Mouse (Mus musculus): ENCODE results near the gene Dbndd2. TPM values are rescaled to one million over a fixed set of nuclear protein-coding genes. Genes with fewer than 3 reads are reported as not detected.

Gene Dbndd2
- total RNA-seq, 2 experiments from 2014 or later = 3.9 TPM; not detected in 1

GRCm38 (mm10) chr2:164453047-164453757, 32.7 kb upstream of the Dbndd2 start:
- no peak for ATAC-seq (replicated peaks; ENCODE audit: low FRiP score, poor library complexity, severe bottlenecking)

- no peak for ATAC-seq (replicated peaks; ENCODE audit: low FRiP score, poor library complexity, severe bottlenecking)
These were observed 31.9 kb upstream of the Dbndd2 start for GRCm38 (mm10) chr2:164453887-164454500.

DNA sequence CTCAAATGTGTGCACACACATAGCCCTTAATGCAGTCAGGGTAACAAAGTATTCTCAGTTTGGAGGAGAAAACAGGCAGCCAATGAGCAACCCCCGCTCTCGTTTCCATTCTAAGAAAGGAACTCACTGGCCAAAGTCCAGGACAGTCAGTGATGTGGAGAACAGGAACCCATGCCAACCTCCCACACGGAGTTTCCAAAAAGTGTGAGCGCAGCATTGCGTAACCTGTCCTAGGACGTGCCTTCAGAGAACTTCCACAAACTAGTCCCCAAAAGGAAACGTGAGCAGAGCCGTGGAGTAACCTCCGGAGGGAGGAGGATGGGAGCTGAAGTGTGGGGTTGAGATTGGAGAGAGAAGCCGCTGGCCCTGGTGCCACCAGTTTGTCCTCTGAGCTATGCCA, 31.1 kb upstream of the Dbndd2 start:
- ATAC-seq (replicated peaks; ENCODE audit: low FRiP score, poor library complexity, severe bottlenecking) = no peak

DNA sequence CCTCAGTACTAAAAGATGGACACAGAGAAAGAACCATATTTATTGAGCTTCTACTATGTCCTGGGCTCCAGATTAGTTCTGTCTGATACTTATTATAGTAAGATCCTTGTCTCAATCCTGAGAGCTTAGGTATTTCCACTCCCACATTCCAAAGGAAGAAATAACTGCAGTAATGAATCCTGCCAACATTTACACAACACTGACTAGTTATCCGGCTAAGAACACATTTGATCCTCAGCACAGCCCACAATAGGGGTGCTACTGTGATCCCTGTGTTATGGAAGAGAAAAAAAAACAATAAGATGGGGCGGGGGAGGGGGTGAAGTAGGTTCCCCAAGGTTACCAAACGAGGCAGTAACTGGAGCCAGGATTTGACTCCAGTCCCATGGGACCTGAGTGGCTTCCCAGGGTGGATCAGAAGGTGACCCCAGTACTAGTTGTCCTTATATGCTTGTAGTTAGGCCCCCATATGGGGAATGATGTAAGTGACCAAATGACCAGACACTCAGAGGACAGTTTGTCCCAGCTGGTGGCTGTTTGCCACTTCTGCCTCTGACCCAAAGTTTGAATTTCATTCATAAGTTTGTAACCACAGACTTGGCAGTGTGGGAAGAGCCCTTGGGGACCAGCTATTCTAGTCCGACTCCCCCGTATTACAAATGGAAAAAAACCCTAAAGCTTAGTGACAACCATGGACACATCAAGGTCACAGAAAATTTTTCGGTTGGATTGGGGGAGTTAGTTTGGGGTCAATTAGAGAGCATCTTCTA, 30.3 kb upstream of the Dbndd2 start:
- ATAC-seq (replicated peaks; ENCODE audit: low FRiP score, poor library complexity, severe bottlenecking) = no peak

GRCm38 (mm10) chr2:164456413-164456812, 29.5 kb upstream of the Dbndd2 start:
- no peak for ATAC-seq (replicated peaks; ENCODE audit: low FRiP score, poor library complexity, severe bottlenecking)

GRCm38 (mm10) chr2:164456864-164457300, 29.0 kb upstream of the Dbndd2 start, which contains the start of gene Sys1:
Gene Sys1 (plus strand): TSS chr2:164456964.
- ATAC-seq (replicated peaks; ENCODE audit: low FRiP score, poor library complexity, severe bottlenecking) = no peak

GRCm38 (mm10) chr2:164457942-164458341, 28.0 kb upstream of the Dbndd2 start:
- ATAC-seq (replicated peaks; ENCODE audit: low FRiP score, poor library complexity, severe bottlenecking) = no peak

DNA sequence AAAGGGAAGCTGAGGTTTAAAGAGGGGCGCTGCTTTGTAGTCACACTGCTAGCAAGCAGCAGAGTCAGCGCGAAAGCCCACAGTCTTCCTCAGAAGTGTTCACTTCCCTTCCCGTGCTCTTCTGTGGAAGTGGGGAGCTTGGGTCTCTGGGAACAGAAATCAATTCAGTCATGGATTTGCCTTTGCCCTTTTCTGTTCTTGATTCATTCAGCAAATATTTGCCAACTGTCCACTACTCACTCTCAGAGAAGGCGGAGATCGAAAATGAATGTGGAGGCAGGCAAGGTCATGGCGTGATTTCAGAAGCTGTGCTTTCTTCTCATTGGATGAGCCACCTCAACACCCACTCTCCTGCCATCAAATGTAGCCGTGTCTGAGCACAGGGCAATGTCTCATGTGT, 27.4 kb upstream of the Dbndd2 start:
- no peak for ATAC-seq (replicated peaks; ENCODE audit: low FRiP score, poor library complexity, severe bottlenecking)

DNA sequence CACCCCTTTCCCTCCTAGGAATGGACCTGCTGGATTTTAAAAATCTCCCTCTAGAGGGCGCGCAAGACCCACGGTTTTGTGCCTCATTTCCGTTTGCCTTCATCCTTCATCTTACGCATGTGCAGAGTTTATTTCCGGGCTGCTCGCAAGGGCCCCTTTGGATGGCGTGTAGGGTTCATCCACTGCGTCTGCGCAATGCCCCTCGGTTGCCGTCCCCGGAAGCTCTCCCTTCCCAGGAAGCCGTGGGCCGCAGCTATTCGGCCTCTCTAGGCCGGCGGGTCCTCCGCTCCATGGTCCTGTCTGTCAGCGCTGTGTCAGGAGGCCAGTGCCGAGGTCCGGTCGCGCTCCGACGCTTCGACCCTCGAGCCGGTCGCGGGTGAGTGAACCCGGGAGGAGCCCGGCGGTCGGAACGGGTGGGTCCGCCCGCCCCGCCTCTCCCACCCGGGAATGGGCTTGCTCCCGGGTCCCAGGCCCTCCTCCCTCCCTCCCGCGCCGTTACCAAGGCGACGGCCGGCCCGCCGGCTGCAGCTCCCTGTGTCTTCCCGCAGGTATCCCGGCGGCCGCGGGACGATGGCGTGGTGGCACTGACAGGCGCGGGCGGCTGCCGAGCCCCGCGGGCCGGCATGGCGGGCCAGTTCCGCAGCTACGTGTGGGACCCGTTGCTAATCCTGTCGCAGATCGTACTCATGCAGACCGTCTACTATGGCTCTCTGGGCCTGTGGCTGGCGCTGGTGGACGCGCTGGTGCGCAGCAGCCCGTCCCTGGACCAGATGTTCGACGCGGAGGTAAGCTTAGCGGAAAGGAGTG, 25.0 kb upstream of the Dbndd2 start, which contains the start of gene Gm20458:
Gm20458 (plus strand) TSS at position 223 of the 807 bp plus-strand sequence.
- peak; percentile 96 for ATAC-seq (replicated peaks; ENCODE audit: low FRiP score, poor library complexity, severe bottlenecking)

DNA sequence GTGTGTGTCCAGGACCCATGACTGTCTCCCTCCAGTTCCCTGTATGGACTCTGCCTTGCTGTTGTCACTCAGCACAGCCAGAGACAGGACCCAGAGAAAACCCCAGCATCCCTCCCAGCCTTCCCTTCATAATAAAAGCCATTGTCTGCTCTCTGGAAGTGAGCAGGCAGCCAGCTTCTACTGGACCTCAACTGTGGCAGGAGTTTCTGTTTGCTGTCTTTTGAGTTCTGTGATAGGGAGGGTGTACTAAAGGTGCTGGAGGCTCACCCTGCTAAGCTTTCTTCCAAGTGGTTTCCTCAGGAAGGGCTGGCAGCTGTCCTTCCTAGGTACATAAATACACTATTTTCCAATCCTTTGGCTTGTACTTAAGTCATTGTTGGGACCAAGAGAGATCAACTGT, 20.7 kb upstream of the Dbndd2 start:
- no peak for ATAC-seq (replicated peaks; ENCODE audit: low FRiP score, poor library complexity, severe bottlenecking)

DNA sequence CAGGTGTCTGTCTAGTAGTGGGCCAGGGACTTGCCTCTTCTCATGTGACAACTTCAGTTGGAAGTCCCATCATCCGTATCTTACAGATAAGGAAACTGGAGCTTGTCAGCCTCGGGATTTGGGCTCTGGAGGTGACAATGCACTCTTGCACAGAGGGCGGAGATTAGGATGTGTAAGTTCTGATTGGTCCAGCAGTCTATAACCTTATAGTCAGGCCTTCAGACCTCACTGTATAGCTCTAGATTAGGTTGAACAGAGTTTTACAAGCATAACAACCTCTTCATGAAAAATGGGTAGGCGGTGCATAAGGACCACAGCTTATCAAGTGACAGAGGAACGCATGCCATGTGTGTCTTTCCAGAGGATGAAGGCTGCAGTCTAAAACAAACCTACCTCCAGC, 19.1 kb upstream of the Dbndd2 start:
- ATAC-seq (replicated peaks; ENCODE audit: low FRiP score, poor library complexity, severe bottlenecking) = no peak

- no peak for ATAC-seq (replicated peaks; ENCODE audit: low FRiP score, poor library complexity, severe bottlenecking)
These were observed 15.7 kb upstream of the Dbndd2 start for GRCm38 (mm10) chr2:164470254-164470653.

GRCm38 (mm10) chr2:164473624-164474023, 12.3 kb upstream of the Dbndd2 start, which contains the start of gene Trp53tg5:
Gene Trp53tg5 (minus strand): TSS chr2:164473724.
- no peak for ATAC-seq (replicated peaks; ENCODE audit: low FRiP score, poor library complexity, severe bottlenecking)

- no peak for ATAC-seq (replicated peaks; ENCODE audit: low FRiP score, poor library complexity, severe bottlenecking)
These were observed 580 bp downstream of the Dbndd2 start for GRCm38 (mm10) chr2:164486258-164487114.

- no peak for ATAC-seq (replicated peaks; ENCODE audit: low FRiP score, poor library complexity, severe bottlenecking)
These were observed 1.2 kb downstream of the Dbndd2 start for GRCm38 (mm10) chr2:164487115-164487527.

DNA sequence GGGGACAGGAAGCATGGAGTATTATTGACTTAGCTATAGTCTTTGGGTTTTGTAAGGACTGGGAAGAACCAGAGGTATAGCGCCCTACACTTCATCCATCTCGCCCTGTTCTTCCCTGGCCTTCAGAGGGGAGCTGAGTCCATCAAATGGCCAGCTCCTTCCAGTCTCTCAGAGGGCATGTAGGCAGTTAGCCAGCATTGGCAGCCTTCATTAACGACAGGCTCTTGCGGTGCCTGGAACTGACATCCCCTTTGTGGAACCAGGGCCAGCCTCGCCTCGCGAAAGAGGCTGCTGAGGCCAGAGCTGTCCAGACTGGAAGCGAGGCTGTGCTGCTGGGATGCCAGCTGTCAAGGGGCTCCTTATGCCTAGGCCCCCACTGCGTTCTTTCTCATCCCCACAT, 1.9 kb downstream of the Dbndd2 start:
- no peak for ATAC-seq (replicated peaks; ENCODE audit: low FRiP score, poor library complexity, severe bottlenecking)

- no peak for ATAC-seq (replicated peaks; ENCODE audit: low FRiP score, poor library complexity, severe bottlenecking)
These were observed 8.2 kb downstream of the Dbndd2 start for GRCm38 (mm10) chr2:164494126-164494525.

- no peak for ATAC-seq (replicated peaks; ENCODE audit: low FRiP score, poor library complexity, severe bottlenecking)
These were observed 10.4 kb downstream of the Dbndd2 start for GRCm38 (mm10) chr2:164496331-164496730.

Data from erythroblast, adult 5-6 weeks (primary cell).